Mouse (Mus musculus) heart, postnatal 0 days (tissue): ENCODE measurements around the gene Celsr3.

Experiments
- CTCF ChIP-seq: IDR thresholded peaks from 2 replicates; pipeline ENCODE4 v1.5.1; 2016; ENCODE audit warnings: antibody characterized with exemption, control low read depth, low read depth
- EP300 ChIP-seq: IDR thresholded peaks from 2 replicates; pipeline ENCODE4 v1.6.1; 2016; ENCODE audit warnings: antibody characterized with exemption, low read depth

DNA sequence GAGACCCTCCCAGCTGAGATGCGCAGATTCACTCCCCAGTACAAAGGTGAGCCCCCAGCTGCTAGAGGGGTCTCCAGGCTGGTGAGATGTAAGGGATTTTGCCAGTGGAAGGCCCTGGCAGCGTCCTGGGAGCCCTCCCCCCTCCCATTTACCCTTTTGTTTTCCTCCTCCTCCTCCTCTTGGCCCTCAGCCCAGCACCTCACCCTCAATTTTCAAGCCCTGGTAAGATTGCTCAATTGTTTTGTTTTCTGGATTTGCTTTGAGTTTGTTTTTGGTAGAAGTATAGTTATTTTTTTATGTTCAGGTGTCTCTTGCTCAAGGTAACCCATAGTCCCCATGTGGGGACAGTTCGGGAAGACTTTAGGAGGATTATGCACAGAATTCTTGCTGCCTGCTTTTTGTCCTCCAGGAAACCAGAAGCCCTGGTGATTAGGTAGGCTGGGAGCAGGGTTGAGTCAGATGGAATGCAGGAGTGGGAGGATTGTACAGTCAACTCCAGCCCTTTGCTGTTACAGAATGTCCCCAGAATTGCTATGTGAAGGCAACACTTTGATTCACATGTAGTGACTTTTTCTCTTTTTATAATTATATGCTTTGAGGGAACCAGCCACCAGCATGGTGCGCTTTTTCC is 29.7 kb upstream of the Celsr3 start:
- TF ChIP-seq CTCF (no peak), EP300 (no peak)
